ENCODE assay signal across 22 mouse cellular contexts in the genomic region with DNA sequence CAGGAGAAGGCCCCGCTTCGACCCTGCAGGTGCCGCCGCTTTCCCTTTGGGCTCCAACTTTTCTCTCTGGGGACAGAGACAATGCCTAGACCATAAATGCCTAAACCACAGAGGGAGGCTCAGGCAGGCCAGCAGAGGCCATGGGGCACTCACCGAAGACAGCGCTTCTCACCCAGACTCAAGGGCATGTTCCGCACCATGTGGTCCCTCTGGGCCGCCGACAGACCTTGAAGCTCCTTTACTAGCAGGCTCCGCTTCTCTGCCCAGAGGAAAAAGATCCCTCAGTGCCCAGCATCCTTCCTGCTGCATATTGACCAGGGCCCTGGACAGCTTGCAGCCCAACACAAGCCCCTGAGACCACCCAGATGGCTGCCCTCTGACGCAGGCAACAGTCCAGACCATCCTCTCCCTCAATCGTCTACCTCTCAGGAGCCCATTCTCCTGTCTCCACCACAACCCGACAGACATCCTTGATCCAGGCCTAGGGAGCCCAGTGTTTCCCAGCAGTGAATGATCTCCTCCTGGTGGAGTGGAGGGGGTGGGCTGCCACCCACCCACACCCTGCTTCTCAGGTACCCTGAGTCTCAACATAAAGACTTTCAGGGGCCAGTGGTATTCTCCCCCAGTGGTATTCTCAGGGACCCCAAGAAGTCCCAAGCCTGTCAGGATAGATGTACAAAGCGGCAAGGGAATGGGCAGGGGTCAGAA. TPM values are rescaled to one million over a fixed set of nuclear protein-coding genes. Genes with fewer than 3 reads are reported as not detected.
A peak's percentile ranks its signal among the peaks of the same experiment; 100 is the strongest.
DNase-seq lines count a peak whose midpoint lies in the region; TF ChIP-seq lines count a peak whose summit lies in the region.
"Had no signal": no experiment of that assay in that cellular context is flagged by ENCODE, and none has a peak within 500 bp of the region (broad histone marks: within the 10 kb centered on the region; RNA-seq: fewer than 3 reads in every experiment).

No protein-coding gene starts in this region.

- H3K27ac ChIP-seq in spleen, adult 2 months (ENCODE audit: insufficient read depth, low read length) = 0 out of 2 replicates have a peak overlapping the region, but pooled peaks have one; percentile 5
- H3K27ac ChIP-seq: embryonic facial prominence, embryonic 15.5 days; forebrain, embryonic 10.5 days; heart, adult 2 months; heart, embryonic 15.5 days; hindbrain, embryonic 14.5 days; intestine, embryonic 15.5 days had no signal

- no peak for TF ChIP-seq POLR2A in spleen, adult 2 months (IDR thresholded peaks at IDR 0.05; ENCODE audit: low read depth, low read length)

- 68% methylated on average over 14 of the region's 14 CpGs for WGBS in spleen, adult 2 months

- TF ChIP-seq CTCF in spleen, adult 2 months (IDR thresholded peaks at IDR 0.05; ENCODE audit: extremely low read depth, insufficient read depth, insufficient read length, insufficient replicate concordance) = no peak

- DNase-seq in heart, adult 11 months = peak; percentile 91
- no peak for DNase-seq in heart, postnatal 4 days
- no peak for DNase-seq in spleen, adult 2 months (ENCODE audit: low read depth in 1 of 2, low spot score in 2 of 2)
- no peak for DNase-seq in spleen, postnatal 14 days (ENCODE audit: low spot score in 2 of 2)
- peak; percentile 66 for DNase-seq in adrenal gland, postnatal 10 days
- no peak for DNase-seq in testis, postnatal 10 days (ENCODE audit: low spot score)
- DNase-seq in right cerebral cortex, postnatal 10 days (ENCODE audit: low spot score in 2 of 2) = no peak
- DNase-seq: cerebellum, adult 2 months; gastrocnemius, postnatal 10 days; heart, postnatal 14 days had no signal

- H3K4me3 ChIP-seq in spleen, adult 2 months (ENCODE audit: extremely low read depth, insufficient read depth, insufficient read length) = no peak overlapping the region
- H3K4me3 ChIP-seq: embryonic facial prominence, embryonic 15.5 days; erythroblast, embryonic 14.5 days; forebrain, embryonic 10.5 days; heart, adult 2 months; heart, embryonic 15.5 days; hindbrain, embryonic 10.5 days; intestine, embryonic 15.5 days had no signal

- no peaks in the 10 kb centered on the region for H3K27me3 ChIP-seq in spleen, adult 2 months (ENCODE audit: control insufficient read depth, insufficient read depth, low read length)
- H3K27me3 ChIP-seq: embryonic facial prominence, embryonic 15.5 days; heart, embryonic 15.5 days; intestine, embryonic 15.5 days had no signal

- H3K4me1 ChIP-seq in spleen, adult 2 months (ENCODE audit: control insufficient read depth, insufficient read depth, insufficient read length) = peaks cover 18% of the 10 kb centered on the region; the same call in 1 of the 2 replicates

- peaks cover 48% of the 10 kb centered on the region for H3K36me3 ChIP-seq in spleen, adult 2 months (ENCODE audit: control insufficient read depth, insufficient read depth, low read length)

RNA-seq across cellular contexts. Expression of a gene that starts 5.6 kb away (rescaled TPM):
- 1 to 10 TPM; 3.1 to 3.3 TPM for total RNA-seq in heart, postnatal 4 days (2021)
- 90.1 and 127 TPM in 2 replicates for polyA plus RNA-seq in spleen, adult 2 months (2012; rRNA removed)
- total RNA-seq in adrenal gland, postnatal 10 days (2021) = 1 to 10 TPM; 4.8 to 8.3 TPM

RNA-seq across cellular contexts. Expression of a gene that starts 5.8 kb away (rescaled TPM):
- 10 to 100 TPM; 26.4 to 28.6 TPM for total RNA-seq in heart, postnatal 4 days (2021)
- polyA plus RNA-seq in spleen, adult 2 months (2012; rRNA removed) = 119 and 136 TPM in 2 replicates
- 10 to 100 TPM; 35.5 to 53.2 TPM for total RNA-seq in adrenal gland, postnatal 10 days (2021)

RNA-seq across cellular contexts. Expression of a gene that starts 21.2 kb away (rescaled TPM):
- total RNA-seq in heart, postnatal 4 days (2021) = not detected
- polyA plus RNA-seq in spleen, adult 2 months (2012; rRNA removed) = 7.6 and 7.9 TPM in 2 replicates
- under 1 TPM; 0.42 to 0.45 TPM for total RNA-seq in adrenal gland, postnatal 10 days (2021)
- total RNA-seq: ES-E14; gastrocnemius, postnatal 10 days; gastrocnemius, postnatal 4 days; heart, adult 2 months; heart, postnatal 14 days had no signal
- polyA plus RNA-seq: cerebellum, adult 2 months; forebrain, embryonic 14.5 days had no signal

RNA-seq across cellular contexts. Expression of a gene that starts 33.2 kb away (rescaled TPM):
- 1 to 10 TPM; 2.7 to 3.5 TPM for total RNA-seq in heart, postnatal 4 days (2021)
- 0.25 TPM in 1 of 2 replicates, not detected in the other for polyA plus RNA-seq in spleen, adult 2 months (2012; rRNA removed)
- under 1 TPM; 0.57 to 0.58 TPM for total RNA-seq in adrenal gland, postnatal 10 days (2021)
- polyA plus RNA-seq: embryonic facial prominence, embryonic 11.5 days had no signal

RNA-seq across cellular contexts. Expression of a gene that starts 33.2 kb away (rescaled TPM):
- total RNA-seq in heart, postnatal 4 days (2021) = 10 to 100 TPM; 81.2 to 85.1 TPM
- 188 and 245 TPM in 2 replicates for polyA plus RNA-seq in spleen, adult 2 months (2012; rRNA removed)
- total RNA-seq in adrenal gland, postnatal 10 days (2021) = 10 to 100 TPM; 60.2 to 69.5 TPM

Comparison
In these comparisons a context has a peak if more than half of its experiments do, and no peak if none do; other contexts are left out.
1. DNase-seq: peak in heart, adult 11 months (single experiment) and adrenal gland, postnatal 10 days (single experiment); none in heart, postnatal 4 days (single experiment), spleen, adult 2 months (0 of 2), spleen, postnatal 14 days (0 of 2), testis, postnatal 10 days (single experiment) and right cerebral cortex, postnatal 10 days (0 of 2).